Mouse (Mus musculus): Measurements from ENCODE around the gene C2. TPM values are rescaled to one million over a fixed set of nuclear protein-coding genes. Genes with fewer than 3 reads are reported as not detected.
A peak's percentile ranks its signal among the peaks of the same experiment; 100 is the strongest.

The C2 gene
- total and polyA plus RNA-seq, 2 experiments from 2014 or later, result 2.9 to 4.5 TPM

DNA sequence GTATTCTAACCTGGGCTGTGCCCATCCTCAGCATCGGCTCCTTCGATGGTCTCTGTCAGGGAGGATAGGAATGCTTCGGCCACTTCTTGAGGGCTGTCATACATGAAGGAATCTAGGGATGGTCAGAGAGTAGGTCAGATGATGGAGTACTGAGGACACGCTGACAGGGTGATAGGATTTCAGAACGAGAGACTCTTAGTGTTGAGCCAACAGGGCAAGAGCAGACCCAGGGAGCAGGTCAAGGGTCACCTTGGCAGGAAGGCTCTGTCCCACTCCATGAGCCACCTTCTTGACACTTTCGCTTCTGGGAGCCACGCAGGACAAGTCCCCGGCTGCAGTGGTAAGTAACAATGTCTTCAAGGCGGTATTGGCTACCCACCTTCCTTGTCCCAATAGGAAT lies 37.6 kb downstream of the C2 start:
- H3K9me3 ChIP-seq (replicated peaks; ENCODE audit: control insufficient read depth, low read length), result no peaks in the 10 kb centered on the region
- no peaks in the 10 kb centered on the region for H3K4me1 ChIP-seq (ENCODE audit: control insufficient read depth, insufficient read depth)
- H3K9ac ChIP-seq (replicated peaks; ENCODE audit: low read depth, low read length), result no peak overlapping the region
- H3K36me3 ChIP-seq (replicated peaks; ENCODE audit: control insufficient read depth, insufficient read depth, low read length), result peaks cover 5% of the 10 kb centered on the region
- H3K27me3 ChIP-seq (ENCODE audit: control insufficient read depth, insufficient read depth, low read length), result no peaks in the 10 kb centered on the region; the same call in 1 of the 2 replicates
- no peak overlapping the region for H3K27ac ChIP-seq (ENCODE audit: low read depth)
- H3K4me3 ChIP-seq (ENCODE audit: low read depth, low read length), result no peak overlapping the region
- DNase-seq (ENCODE audit: low spot score), result no peak
- H3K4me2 ChIP-seq (ENCODE audit: low read depth, low read length), result no peak overlapping the region
- TF ChIP-seq CTCF (IDR thresholded peaks at IDR 0.05; ENCODE audit: low read depth), result no peak
- no peak for TF ChIP-seq EP300 (IDR thresholded peaks at IDR 0.05; ENCODE audit: low read depth)
- 73% methylated on average over 9 of the region's 9 CpGs for WGBS
- ATAC-seq (ENCODE audit: insufficient read depth, low read depth), result no peak

DNA sequence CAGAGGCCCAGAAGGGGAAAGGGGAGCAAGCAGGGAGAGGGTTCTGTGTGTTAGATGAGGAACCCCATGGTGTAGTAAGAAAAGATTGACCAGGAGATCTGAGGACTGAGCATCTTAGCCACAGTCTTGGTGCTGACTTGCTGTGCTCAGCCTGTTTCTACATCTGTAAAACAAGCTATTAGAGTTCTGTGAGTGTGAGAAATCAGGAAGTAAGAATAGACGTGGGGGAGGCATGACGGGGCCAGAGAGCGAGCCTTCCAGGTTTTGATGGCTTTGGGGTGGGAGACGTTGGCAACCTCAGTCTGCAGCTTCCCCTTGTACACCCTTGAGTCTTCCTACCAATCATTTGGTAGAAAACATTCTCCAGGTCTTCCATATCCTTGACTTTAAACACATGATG lies 39.4 kb downstream of the C2 start:
- Histone ChIP-seq H3K4me3 (ENCODE audit: low read depth, low read length) (no peak overlapping the region), H3K27me3 (ENCODE audit: control insufficient read depth, insufficient read depth, low read length) (no peaks in the 10 kb centered on the region; the same call in 1 of the 2 replicates), H3K4me1 (ENCODE audit: control insufficient read depth, insufficient read depth) (no peaks in the 10 kb centered on the region), H3K36me3 (replicated peaks; ENCODE audit: control insufficient read depth, insufficient read depth, low read length) (peaks cover 17% of the 10 kb centered on the region), H3K9me3 (replicated peaks; ENCODE audit: control insufficient read depth, low read length) (no peaks in the 10 kb centered on the region), H3K4me2 (ENCODE audit: low read depth, low read length) (no peak overlapping the region), H3K9ac (replicated peaks; ENCODE audit: low read depth, low read length) (no peak overlapping the region), H3K27ac (ENCODE audit: low read depth) (no peak overlapping the region)
- no peak for ATAC-seq (ENCODE audit: insufficient read depth, low read depth)
- no peak for DNase-seq (ENCODE audit: low spot score)
- TF ChIP-seq EP300 (IDR thresholded peaks at IDR 0.05; ENCODE audit: low read depth) (no peak), CTCF (IDR thresholded peaks at IDR 0.05; ENCODE audit: low read depth) (no peak)
- WGBS, result 52% methylated on average over 4 of the region's 4 CpGs

DNA sequence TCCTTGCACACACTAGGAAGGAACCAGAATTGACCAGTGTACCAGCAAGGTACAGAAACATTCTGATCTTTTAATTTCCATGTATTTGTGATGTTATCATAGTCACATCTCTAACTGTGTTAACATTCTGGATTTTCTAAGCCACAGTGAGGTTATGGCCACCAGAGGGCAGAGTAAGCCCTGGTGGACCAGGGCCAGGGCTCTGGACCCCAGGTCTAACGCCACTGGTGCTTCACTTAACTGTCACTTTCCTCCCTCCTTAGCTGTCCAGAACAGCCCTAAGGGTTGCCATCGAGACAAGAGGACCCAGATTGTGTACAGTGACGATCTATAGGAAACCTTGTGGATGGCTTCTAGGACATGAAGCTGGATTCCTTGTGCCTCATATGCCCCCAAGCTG lies 42.2 kb downstream of the C2 start:
- Histone ChIP-seq H3K9ac (replicated peaks; ENCODE audit: low read depth, low read length) (no peak overlapping the region), H3K4me1 (ENCODE audit: control insufficient read depth, insufficient read depth) (peaks cover 5% of the 10 kb centered on the region), H3K4me3 (ENCODE audit: low read depth, low read length) (no peak overlapping the region), H3K36me3 (replicated peaks; ENCODE audit: control insufficient read depth, insufficient read depth, low read length) (peaks cover 24% of the 10 kb centered on the region), H3K4me2 (ENCODE audit: low read depth, low read length) (no peak overlapping the region), H3K27me3 (ENCODE audit: control insufficient read depth, insufficient read depth, low read length) (no peaks in the 10 kb centered on the region; the same call in 1 of the 2 replicates), H3K9me3 (replicated peaks; ENCODE audit: control insufficient read depth, low read length) (no peaks in the 10 kb centered on the region), H3K27ac (ENCODE audit: low read depth) (no peak overlapping the region)
- 25% methylated on average over 3 of the region's 3 CpGs for WGBS
- TF ChIP-seq EP300 (IDR thresholded peaks at IDR 0.05; ENCODE audit: low read depth), result no peak
- TF ChIP-seq CTCF (IDR thresholded peaks at IDR 0.05; ENCODE audit: low read depth), result peak; percentile 73
- DNase-seq (ENCODE audit: low spot score) (peak; percentile 32), ATAC-seq (ENCODE audit: insufficient read depth, low read depth) (0 out of 2 replicates have a peak, but pooled peaks have one; percentile 35)

DNA sequence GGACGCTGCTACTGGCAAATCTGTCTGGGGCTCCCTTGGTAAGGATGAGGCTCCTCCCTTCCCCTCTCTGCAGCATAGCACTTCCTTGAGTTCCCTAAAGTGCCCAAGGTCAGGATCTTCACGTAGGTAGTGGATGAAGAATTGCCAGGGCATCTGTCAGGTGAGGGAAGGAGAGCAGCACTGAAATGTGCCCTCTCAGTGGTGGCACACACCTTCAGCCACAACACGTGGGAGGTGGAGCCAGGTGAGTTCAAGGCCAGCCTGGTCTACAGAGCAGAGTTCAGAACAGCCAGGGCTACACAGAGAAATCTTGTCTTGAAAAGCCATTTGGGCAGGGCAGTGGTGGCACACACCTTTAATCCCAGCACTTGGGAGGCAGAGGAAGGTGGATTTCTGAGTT lies 43.3 kb downstream of the C2 start:
- Histone ChIP-seq H3K27me3 (ENCODE audit: control insufficient read depth, insufficient read depth, low read length) (no peaks in the 10 kb centered on the region), H3K4me1 (ENCODE audit: control insufficient read depth, insufficient read depth) (peaks cover 8% of the 10 kb centered on the region), H3K27ac (ENCODE audit: low read depth) (no peak overlapping the region), H3K9me3 (replicated peaks; ENCODE audit: control insufficient read depth, low read length) (no peaks in the 10 kb centered on the region), H3K36me3 (replicated peaks; ENCODE audit: control insufficient read depth, insufficient read depth, low read length) (peaks cover 24% of the 10 kb centered on the region), H3K4me2 (ENCODE audit: low read depth, low read length) (no peak overlapping the region), H3K4me3 (ENCODE audit: low read depth, low read length) (no peak overlapping the region), H3K9ac (replicated peaks; ENCODE audit: low read depth, low read length) (no peak overlapping the region)
- WGBS, result 73% methylated on average over 3 of the region's 3 CpGs
- ATAC-seq (ENCODE audit: insufficient read depth, low read depth) (no peak), DNase-seq (ENCODE audit: low spot score) (no peak)
- TF ChIP-seq EP300 (IDR thresholded peaks at IDR 0.05; ENCODE audit: low read depth) (no peak), CTCF (IDR thresholded peaks at IDR 0.05; ENCODE audit: low read depth) (no peak)

DNA sequence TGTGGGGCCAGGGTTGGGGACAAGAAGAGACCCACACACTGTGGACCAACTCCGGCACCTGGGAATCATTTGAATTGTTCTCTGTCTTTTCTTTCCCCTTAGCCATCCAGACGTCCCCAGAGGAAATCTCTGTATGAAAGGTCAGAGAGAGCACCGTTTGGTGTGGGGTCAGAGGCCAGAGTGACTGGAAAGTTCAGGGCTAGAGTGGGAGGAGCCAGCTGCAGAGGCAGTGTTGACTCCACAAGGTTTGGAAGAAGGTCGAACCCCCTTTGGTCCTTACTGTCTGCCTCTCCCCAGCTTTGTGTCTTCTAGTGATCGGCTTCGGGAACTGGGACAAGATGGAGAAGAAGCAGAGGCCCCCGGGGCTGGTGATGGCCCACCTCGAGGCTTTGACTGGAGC lies 44.6 kb downstream of the C2 start:
- Histone ChIP-seq H3K9me3 (replicated peaks; ENCODE audit: control insufficient read depth, low read length) (no peaks in the 10 kb centered on the region), H3K36me3 (replicated peaks; ENCODE audit: control insufficient read depth, insufficient read depth, low read length) (peaks cover 24% of the 10 kb centered on the region), H3K27ac (ENCODE audit: low read depth) (no peak overlapping the region), H3K4me1 (ENCODE audit: control insufficient read depth, insufficient read depth) (peaks cover 13% of the 10 kb centered on the region), H3K27me3 (ENCODE audit: control insufficient read depth, insufficient read depth, low read length) (no peaks in the 10 kb centered on the region), H3K9ac (replicated peaks; ENCODE audit: low read depth, low read length) (no peak overlapping the region), H3K4me3 (ENCODE audit: low read depth, low read length) (no peak overlapping the region), H3K4me2 (ENCODE audit: low read depth, low read length) (no peak overlapping the region)
- WGBS, result 76% methylated on average over 8 of the region's 8 CpGs
- TF ChIP-seq EP300 (IDR thresholded peaks at IDR 0.05; ENCODE audit: low read depth) (no peak), CTCF (IDR thresholded peaks at IDR 0.05; ENCODE audit: low read depth) (no peak)
- ATAC-seq (ENCODE audit: insufficient read depth, low read depth) (no peak), DNase-seq (ENCODE audit: low spot score) (no peak)

DNA sequence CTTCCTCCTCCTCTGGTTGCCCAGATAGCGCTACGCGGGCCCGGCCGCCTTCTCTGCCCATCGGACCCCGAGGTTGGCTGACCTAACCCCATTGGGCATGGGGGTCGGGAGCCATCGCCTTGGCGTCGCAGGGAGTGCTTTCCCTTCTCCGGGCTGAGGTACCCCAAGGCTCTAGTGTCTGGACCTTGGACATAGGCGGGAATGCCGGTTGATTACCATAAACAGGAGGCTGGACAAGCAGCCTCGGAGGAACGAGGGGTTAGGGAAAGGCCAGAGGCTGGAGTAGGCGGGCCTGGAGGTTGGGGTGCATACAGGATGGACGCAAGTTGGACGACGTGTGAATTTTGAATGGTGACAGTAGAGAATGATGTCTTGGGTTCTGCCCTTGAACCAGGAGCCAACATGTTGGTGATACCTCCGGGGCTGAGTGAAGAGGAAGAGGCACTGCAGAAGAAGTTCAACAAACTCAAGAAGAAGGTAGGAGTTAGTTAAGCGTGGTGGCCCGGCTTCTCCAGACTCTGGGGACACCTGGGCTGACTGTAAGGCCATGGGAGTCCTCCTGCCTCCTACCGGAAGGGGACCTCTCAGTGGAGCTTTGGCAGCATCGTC lies 47.4 kb downstream of the C2 start:
- H3K27ac ChIP-seq (ENCODE audit: low read depth), result peak overlapping the region; percentile 40; the same call in 1 of the 2 replicates
- H3K4me1 ChIP-seq (ENCODE audit: control insufficient read depth, insufficient read depth), result peaks cover 13% of the 10 kb centered on the region
- H3K9me3 ChIP-seq (replicated peaks; ENCODE audit: control insufficient read depth, low read length), result no peaks in the 10 kb centered on the region
- H3K27me3 ChIP-seq (ENCODE audit: control insufficient read depth, insufficient read depth, low read length), result no peaks in the 10 kb centered on the region
- TF ChIP-seq EP300 (IDR thresholded peaks at IDR 0.05; ENCODE audit: low read depth) (no peak), CTCF (IDR thresholded peaks at IDR 0.05; ENCODE audit: low read depth) (no peak)
- H3K4me2 ChIP-seq (ENCODE audit: low read depth, low read length), result peak overlapping the region; percentile 96
- H3K9ac ChIP-seq (replicated peaks; ENCODE audit: low read depth, low read length), result peak overlapping the region; percentile 75
- ATAC-seq (ENCODE audit: insufficient read depth, low read depth), result no peak; the same call in 1 of the 2 replicates
- H3K4me3 ChIP-seq (ENCODE audit: low read depth, low read length), result peak overlapping the region; percentile 84
- WGBS, result under 1% methylated on average over 25 of the region's 25 CpGs
- H3K36me3 ChIP-seq (replicated peaks; ENCODE audit: control insufficient read depth, insufficient read depth, low read length), result peaks cover 45% of the 10 kb centered on the region
- DNase-seq (ENCODE audit: low spot score), result no peak

Measured in heart, postnatal 0 days (tissue).